Mouse (Mus musculus) duodenum, adult 2 months (tissue): Measurements from ENCODE around the gene Krtap31-1. TPM values are rescaled to one million over a fixed set of nuclear protein-coding genes. Genes with fewer than 3 reads are reported as not detected.

ENCODE experiments used
- polyA plus RNA-seq: library from polyadenylated mRNA; depleted of rRNA; stranded (reverse); fragments of >200 nt; gene quantifications from 2 replicates; pipeline ENCODE4 v1.2.3, GENCODE M21; 2012; ENCODE audit warnings: low replicate concordance; rRNA removed

Krtap31-1 gene
- polyA plus RNA-seq, result not detected in 2 replicates

GRCm38 (mm10) chr11:99907620-99908019 is at the start of gene Krtap31-1:
Gene Krtap31-1, plus strand, starts transcription at chr11:99907920.

DNA sequence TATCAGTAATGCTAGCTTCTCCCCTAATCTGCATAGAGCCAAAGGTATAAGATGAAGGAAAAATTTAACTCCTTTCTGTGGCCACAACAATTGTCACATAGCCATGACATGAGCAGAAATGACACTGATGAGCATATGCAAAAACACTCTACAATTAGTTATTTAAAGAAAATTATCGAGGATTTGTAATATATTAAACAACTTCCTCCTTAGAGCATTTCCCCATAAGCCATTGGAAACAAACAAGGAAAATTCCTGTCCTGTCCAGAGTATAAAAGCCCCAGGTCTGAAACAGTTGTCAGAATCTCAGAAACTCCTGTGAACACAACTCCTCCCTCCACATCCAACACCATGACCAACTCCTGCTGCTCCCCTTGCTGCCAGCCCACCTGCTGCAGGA is 43.5 kb upstream of the Krtap31-1 start, which contains the start of gene Gm11559:
Gene Gm11559, plus strand, starts transcription at position 301 of the 400 bp plus-strand sequence.

DNA sequence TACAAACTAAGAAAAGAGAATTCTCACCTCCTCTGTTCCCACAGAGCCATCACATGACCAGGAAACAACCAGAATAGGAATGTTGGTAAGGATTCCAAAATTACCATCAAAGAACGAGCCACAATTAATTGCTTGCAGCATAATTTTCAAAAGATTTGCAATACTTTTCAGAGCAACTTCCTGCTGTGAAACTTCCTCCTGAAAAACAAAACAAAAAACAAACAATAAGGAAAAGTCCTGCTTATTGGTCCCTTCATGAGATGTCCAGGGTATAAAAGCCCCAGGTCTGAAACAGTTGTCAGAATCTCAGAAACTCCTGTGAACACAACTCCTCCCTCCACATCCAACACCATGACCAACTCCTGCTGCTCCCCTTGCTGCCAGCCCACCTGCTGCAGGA is 34.6 kb upstream of the Krtap31-1 start, which contains the start of gene Krtap9-1:
Gene Krtap9-1, plus strand, starts transcription at position 301 of the 400 bp plus-strand sequence.

GRCm38 (mm10) chr11:99878887-99879286 is 28.8 kb upstream of the Krtap31-1 start, which contains the start of gene Gm11567:
Gene Gm11567, plus strand, starts transcription at chr11:99879187.

DNA sequence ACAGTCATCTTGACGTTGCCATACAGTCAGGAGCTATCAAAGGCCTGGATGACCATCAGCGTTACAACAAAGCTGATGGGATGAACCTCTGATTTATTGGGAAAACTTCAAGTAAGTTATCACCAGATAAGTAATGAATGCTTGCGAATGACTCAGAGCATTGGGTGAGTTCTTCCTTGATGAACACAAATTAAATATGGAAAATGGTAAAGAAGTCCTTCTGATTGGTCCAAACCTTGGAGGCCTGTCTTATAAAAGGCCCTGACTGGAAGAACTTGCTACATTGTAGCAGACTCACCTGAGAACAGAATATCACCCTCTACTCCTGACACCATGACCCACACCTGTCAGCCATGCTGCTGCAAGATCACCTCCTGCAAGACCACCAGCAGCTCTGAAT is 6.7 kb downstream of the Krtap31-1 start, which contains the start of gene Gm11565:
Gene Gm11565, plus strand, starts transcription at position 301 of the 400 bp plus-strand sequence.

GRCm38 (mm10) chr11:99935991-99936390 is 28.3 kb downstream of the Krtap31-1 start, which contains the start of gene Krtap31-2:
Gene Krtap31-2, plus strand, starts transcription at chr11:99936291.

GRCm38 (mm10) chr11:99948175-99948574 is 40.5 kb downstream of the Krtap31-1 start, which contains the start of gene Krtap9-5:
Gene Krtap9-5, plus strand, starts transcription at chr11:99948475.

Other genes starting within 250 kb of the Krtap31-1 start
- not detected in 2 replicates for gene Gm11563, start 249.0 kb upstream of the Krtap31-1 start, polyA plus RNA-seq
- not detected in 2 replicates for gene Krtap4-6, start 242.0 kb upstream of the Krtap31-1 start, polyA plus RNA-seq
- not detected in 2 replicates for gene Gm14190, start 217.2 kb upstream of the Krtap31-1 start, polyA plus RNA-seq
- gene Gm14180, start 173.6 kb upstream of the Krtap31-1 start, polyA plus RNA-seq, result not detected in 2 replicates
- not detected in 2 replicates for gene Gm11595, start 135.0 kb upstream of the Krtap31-1 start, polyA plus RNA-seq
- not detected in 2 replicates for gene Krtap4-8, start 127.2 kb upstream of the Krtap31-1 start, polyA plus RNA-seq
- not detected in 2 replicates for gene Krtap4-9, start 122.7 kb upstream of the Krtap31-1 start, polyA plus RNA-seq
- gene Gm11596, start 114.5 kb upstream of the Krtap31-1 start, polyA plus RNA-seq, result not detected in 2 replicates
- gene Gm11569, start 109.0 kb upstream of the Krtap31-1 start, polyA plus RNA-seq, result not detected in 2 replicates
- gene Gm11554, start 103.5 kb upstream of the Krtap31-1 start, polyA plus RNA-seq, result not detected in 2 replicates
- not detected in 2 replicates for gene Krtap4-13, start 98.0 kb upstream of the Krtap31-1 start, polyA plus RNA-seq
- not detected in 2 replicates for gene Gm11564, start 92.3 kb upstream of the Krtap31-1 start, polyA plus RNA-seq
- gene 2300003K06Rik, start 69.9 kb upstream of the Krtap31-1 start, polyA plus RNA-seq, result not detected in 2 replicates
- gene Krtap4-16, start 56.3 kb upstream of the Krtap31-1 start, polyA plus RNA-seq, result 1.4 TPM in 1 of 2 replicates, not detected in the other
- gene Gm11568, start 50.0 kb upstream of the Krtap31-1 start, polyA plus RNA-seq, result not detected in 2 replicates
- gene Gm11559, start 43.4 kb upstream of the Krtap31-1 start, polyA plus RNA-seq, result not detected in 2 replicates
- not detected in 2 replicates for gene Krtap9-1, start 34.5 kb upstream of the Krtap31-1 start, polyA plus RNA-seq
- not detected in 2 replicates for gene Gm11567, start 28.7 kb upstream of the Krtap31-1 start, polyA plus RNA-seq
- not detected in 2 replicates for gene Gm11565, start 6.8 kb downstream of the Krtap31-1 start, polyA plus RNA-seq
- gene Krtap31-2, start 28.4 kb downstream of the Krtap31-1 start, polyA plus RNA-seq, result not detected in 2 replicates
- gene Krtap9-5, start 40.6 kb downstream of the Krtap31-1 start, polyA plus RNA-seq, result not detected in 2 replicates
- gene Krtap29-1, start 71.1 kb downstream of the Krtap31-1 start, polyA plus RNA-seq, result not detected in 2 replicates
- gene Krtap16-1, start 78.7 kb downstream of the Krtap31-1 start, polyA plus RNA-seq, result not detected in 2 replicates
- gene Krtap17-1, start 86.1 kb downstream of the Krtap31-1 start, polyA plus RNA-seq, result not detected in 2 replicates
- gene Krt33a, start 108.3 kb downstream of the Krtap31-1 start, polyA plus RNA-seq, result not detected in 2 replicates
- gene Krt33b, start 121.9 kb downstream of the Krtap31-1 start, polyA plus RNA-seq, result not detected in 2 replicates
- not detected in 2 replicates for gene Krt34, start 133.6 kb downstream of the Krtap31-1 start, polyA plus RNA-seq
- gene Krt31, start 142.6 kb downstream of the Krtap31-1 start, polyA plus RNA-seq, result 0.09 and 0.17 TPM in 2 replicates
- 0.18 TPM in 1 of 2 replicates, not detected in the other for gene Krt32, start 180.3 kb downstream of the Krtap31-1 start, polyA plus RNA-seq
- not detected in 2 replicates for gene Krt35, start 188.3 kb downstream of the Krtap31-1 start, polyA plus RNA-seq
- 0.11 TPM in 1 of 2 replicates, not detected in the other for gene Krt36, start 197.7 kb downstream of the Krtap31-1 start, polyA plus RNA-seq
- gene Krt13, start 213.6 kb downstream of the Krtap31-1 start, polyA plus RNA-seq, result 0.24 and 2.1 TPM in 2 replicates
- 0.12 and 0.37 TPM in 2 replicates for gene Krt15, start 228.0 kb downstream of the Krtap31-1 start, polyA plus RNA-seq
- gene Krt19, start 240.7 kb downstream of the Krtap31-1 start, polyA plus RNA-seq, result 1,125 and 1,286 TPM in 2 replicates